Mouse (Mus musculus) lung, embryonic 15.5 days (tissue): ENCODE data around the gene Tmem219. TPM values are rescaled to one million over a fixed set of nuclear protein-coding genes. Genes with fewer than 3 reads are reported as not detected.

Experiments used
- ATAC-seq: fragments of 200-750 bp; cut with Nextera tagmentation; 2 replicates; pipeline ENCODE4 v1.8.0; 2017; ENCODE audit warnings: moderate number of reproducible peaks, borderline replicate concordance; ENCODE audit not compliant: low FRiP score, low TSS enrichment; ENCODE audit errors: extremely low read depth
- H3K27ac ChIP-seq: fragments of 300-500 bp; sonication (generic); 2 replicates; pipeline ENCODE4 v1.5.1; 2015; ENCODE audit warnings: moderate library complexity, mild to moderate bottlenecking, inconsistent platforms
- H3K27me3 ChIP-seq: fragments of 300-500 bp; sonication (generic); 2 replicates; pipeline ENCODE4 v1.6.1; 2015; ENCODE audit warnings: inconsistent platforms
- H3K36me3 ChIP-seq: fragments of 300-500 bp; sonication (generic); 2 replicates; pipeline ENCODE4 v1.6.1; 2015; ENCODE audit warnings: inconsistent platforms
- H3K4me1 ChIP-seq: fragments of 300-500 bp; sonication (generic); 2 replicates; pipeline ENCODE4 v1.6.1; 2015; ENCODE audit warnings: inconsistent platforms
- H3K4me2 ChIP-seq: fragments of 300-500 bp; sonication (generic); 2 replicates; pipeline ENCODE4 v1.6.1; 2015; ENCODE audit warnings: inconsistent platforms, mild to moderate bottlenecking, moderate library complexity
- H3K4me3 ChIP-seq: fragments of 300-500 bp; sonication (generic); 2 replicates; pipeline ENCODE4 v1.5.1; 2015; ENCODE audit warnings: mild to moderate bottlenecking, inconsistent platforms
- H3K9ac ChIP-seq: fragments of 300-500 bp; sonication (generic); 2 replicates; pipeline ENCODE4 v1.6.1; 2015; ENCODE audit warnings: inconsistent platforms
- H3K9me3 ChIP-seq: fragments of 300-500 bp; sonication (generic); 2 replicates; pipeline ENCODE4 v1.6.1; 2016; ENCODE audit warnings: inconsistent platforms
- WGBS: fragments of 180-500 bp; shearing (Covaris S2); methylation state at CpG from one replicate; pipeline ENCODE4 v1.1.7; 2015; 5-methylcytosine and 5-hydroxymethylcytosine counted together
- polyA plus RNA-seq: library from polyadenylated mRNA; unstranded; fragments of >200 nt; fragmentation: Nextera tagmentation; extraction: Ambion mirVana; gene quantifications from 2 replicates; pipeline ENCODE4 v1.2.1, GENCODE M21; 2015

Tmem219 gene
- polyA plus RNA-seq, 1 experiment from 2014 or later, result 31.6 TPM

- Histone ChIP-seq H3K27me3 (peaks cover 38% of the 10 kb centered on the region), H3K4me3 (peak within 1 kb of the TSS; percentile 37), H3K9ac (no peak within 1 kb of the TSS), H3K9me3 (no peaks in the 10 kb centered on the region), H3K27ac (no peak within 1 kb of the TSS), H3K4me1 (peaks cover 12% of the 10 kb centered on the region), H3K36me3 (no peaks in the 10 kb centered on the region), H3K4me2 (peak within 1 kb of the TSS; percentile 84)
- under 1% methylated on average over 42 of the region's 42 CpGs for WGBS
- peak; percentile 86 for ATAC-seq
Observed at GRCm38 (mm10) chr7:126949793-126950646, 27.3 kb upstream of the Tmem219 start, which contains the start of gene Sez6l2. Gene Sez6l2 (plus strand): TSS chr7:126950563.

GRCm38 (mm10) chr7:126949403-126949792, 26.7 kb upstream of the Tmem219 start, which contains the start of gene Asphd1:
Gene Asphd1 (minus strand): TSS chr7:126949582.
- Histone ChIP-seq H3K9ac (no peak within 1 kb of the TSS), H3K4me1 (peaks cover 12% of the 10 kb centered on the region), H3K4me2 (peak within 1 kb of the TSS; percentile 84), H3K27ac (no peak within 1 kb of the TSS), H3K9me3 (no peaks in the 10 kb centered on the region), H3K27me3 (peaks cover 38% of the 10 kb centered on the region), H3K36me3 (no peaks in the 10 kb centered on the region), H3K4me3 (peak within 1 kb of the TSS; percentile 37)
- 0 out of 2 replicates have a peak, but pooled peaks have one; percentile 2 for ATAC-seq
- WGBS, result under 1% methylated on average over 20 of the region's 21 CpGs

GRCm38 (mm10) chr7:126948626-126949025, 25.9 kb upstream of the Tmem219 start:
- no peak overlapping the region for H3K9ac ChIP-seq
- WGBS, result 71% methylated on average over 10 of the region's 10 CpGs
- no peak overlapping the region for H3K4me3 ChIP-seq
- peaks cover 12% of the 10 kb centered on the region for H3K4me1 ChIP-seq
- H3K4me2 ChIP-seq, result no peak overlapping the region
- ATAC-seq, result no peak
- H3K27ac ChIP-seq, result no peak overlapping the region
- no peaks in the 10 kb centered on the region for H3K36me3 ChIP-seq
- peaks cover 38% of the 10 kb centered on the region for H3K27me3 ChIP-seq
- no peaks in the 10 kb centered on the region for H3K9me3 ChIP-seq

GRCm38 (mm10) chr7:126946530-126946929, 23.8 kb upstream of the Tmem219 start:
- H3K27me3 ChIP-seq, result peaks cover 17% of the 10 kb centered on the region
- no peaks in the 10 kb centered on the region for H3K9me3 ChIP-seq
- no peak overlapping the region for H3K9ac ChIP-seq
- no peak for ATAC-seq
- H3K4me2 ChIP-seq, result no peak overlapping the region
- peaks cover 12% of the 10 kb centered on the region for H3K4me1 ChIP-seq
- H3K4me3 ChIP-seq, result no peak overlapping the region
- H3K27ac ChIP-seq, result no peak overlapping the region
- WGBS, result 42% methylated on average over 3 of the region's 3 CpGs
- peaks cover 3% of the 10 kb centered on the region; the same call in 1 of the 2 replicates for H3K36me3 ChIP-seq

- Histone ChIP-seq H3K9me3 (no peaks in the 10 kb centered on the region), H3K4me1 (no peaks in the 10 kb centered on the region), H3K27me3 (no peaks in the 10 kb centered on the region), H3K27ac (no peak overlapping the region), H3K9ac (no peak overlapping the region), H3K4me2 (no peak overlapping the region), H3K36me3 (peaks cover 8% of the 10 kb centered on the region), H3K4me3 (no peak overlapping the region)
- ATAC-seq, result no peak
- WGBS, result 69% methylated on average over 5 of the region's 5 CpGs
Observed at GRCm38 (mm10) chr7:126941801-126942200, 19.1 kb upstream of the Tmem219 start.

- ATAC-seq, result no peak
- no peak overlapping the region for H3K9ac ChIP-seq
- H3K36me3 ChIP-seq, result peaks cover 13% of the 10 kb centered on the region
- 52% methylated on average over 6 of the region's 6 CpGs for WGBS
- no peaks in the 10 kb centered on the region for H3K4me1 ChIP-seq
- H3K27me3 ChIP-seq, result no peaks in the 10 kb centered on the region
- no peak overlapping the region for H3K4me3 ChIP-seq
- no peaks in the 10 kb centered on the region for H3K9me3 ChIP-seq
- H3K27ac ChIP-seq, result no peak overlapping the region
- no peak overlapping the region for H3K4me2 ChIP-seq
Observed at GRCm38 (mm10) chr7:126941171-126941570, 18.5 kb upstream of the Tmem219 start.

- Histone ChIP-seq H3K4me1 (peaks cover 11% of the 10 kb centered on the region), H3K9me3 (no peaks in the 10 kb centered on the region), H3K27me3 (no peaks in the 10 kb centered on the region), H3K9ac (no peak overlapping the region), H3K4me3 (no peak overlapping the region), H3K27ac (no peak overlapping the region), H3K4me2 (no peak overlapping the region), H3K36me3 (peaks cover 15% of the 10 kb centered on the region)
- no peak for ATAC-seq
- 85% methylated on average over 2 of the region's 2 CpGs for WGBS
Observed at GRCm38 (mm10) chr7:126932652-126933051, 9.9 kb upstream of the Tmem219 start.

- H3K4me3 ChIP-seq, result peak overlapping the region; percentile 93
- peaks cover 6% of the 10 kb centered on the region; the same call in 1 of the 2 replicates for H3K36me3 ChIP-seq
- ATAC-seq, result peak; percentile 72
- H3K27ac ChIP-seq, result peak overlapping the region; percentile 70
- H3K4me2 ChIP-seq, result peak overlapping the region; percentile 94
- peaks cover 11% of the 10 kb centered on the region for H3K4me1 ChIP-seq
- H3K9ac ChIP-seq, result peak overlapping the region; percentile 90
- H3K9me3 ChIP-seq, result no peaks in the 10 kb centered on the region
- H3K27me3 ChIP-seq, result no peaks in the 10 kb centered on the region
- WGBS, result under 1% methylated on average over 27 of the region's 27 CpGs
Observed at GRCm38 (mm10) chr7:126929046-126929445, 6.3 kb upstream of the Tmem219 start.

GRCm38 (mm10) chr7:126928384-126929037, 5.8 kb upstream of the Tmem219 start, which contains the start of gene Kctd13:
Gene Kctd13 (plus strand): TSS chr7:126928879.
- peak within 1 kb of the TSS; percentile 70 for H3K27ac ChIP-seq
- H3K36me3 ChIP-seq, result peaks cover 6% of the 10 kb centered on the region; the same call in 1 of the 2 replicates
- 3% methylated on average over 55 of the region's 56 CpGs for WGBS
- H3K4me2 ChIP-seq, result peak within 1 kb of the TSS; percentile 94
- H3K9me3 ChIP-seq, result no peaks in the 10 kb centered on the region
- peak; percentile 98 for ATAC-seq
- peak within 1 kb of the TSS; percentile 90 for H3K9ac ChIP-seq
- H3K4me1 ChIP-seq, result peaks cover 11% of the 10 kb centered on the region
- peak within 1 kb of the TSS; percentile 93 for H3K4me3 ChIP-seq
- no peaks in the 10 kb centered on the region for H3K27me3 ChIP-seq

GRCm38 (mm10) chr7:126926299-126926698, 3.6 kb upstream of the Tmem219 start:
- Histone ChIP-seq H3K4me3 (no peak overlapping the region), H3K36me3 (peaks cover under 1% of the 10 kb centered on the region; the same call in 1 of the 2 replicates), H3K27me3 (no peaks in the 10 kb centered on the region), H3K9ac (no peak overlapping the region), H3K4me1 (peaks cover 11% of the 10 kb centered on the region), H3K9me3 (no peaks in the 10 kb centered on the region), H3K4me2 (no peak overlapping the region), H3K27ac (no peak overlapping the region)
- ATAC-seq, result no peak
- WGBS, result 18% methylated on average over 3 of the region's 3 CpGs

- Histone ChIP-seq H3K9ac (no peak overlapping the region), H3K36me3 (no peaks in the 10 kb centered on the region), H3K4me2 (no peak overlapping the region), H3K4me3 (no peak overlapping the region), H3K4me1 (no peaks in the 10 kb centered on the region), H3K27me3 (no peaks in the 10 kb centered on the region), H3K9me3 (no peaks in the 10 kb centered on the region), H3K27ac (no peak overlapping the region)
- no peak for ATAC-seq
- WGBS, result 72% methylated on average over 5 of the region's 5 CpGs
Observed at GRCm38 (mm10) chr7:126923999-126924398, 1.3 kb upstream of the Tmem219 start.

- Histone ChIP-seq H3K4me2 (no peak overlapping the region), H3K27me3 (no peaks in the 10 kb centered on the region)
- WGBS, result 74% methylated on average over 2 of the region's 2 CpGs
Observed at GRCm38 (mm10) chr7:126921563-126921962, 1.2 kb downstream of the Tmem219 start.

More at GRCm38 (mm10) chr7:126921563-126921962, 1.2 kb downstream of the Tmem219 start:
- H3K4me3 ChIP-seq, result no peak overlapping the region
- no peaks in the 10 kb centered on the region for H3K4me1 ChIP-seq
- no peak for ATAC-seq
- no peak overlapping the region for H3K27ac ChIP-seq
- H3K9ac ChIP-seq, result no peak overlapping the region
- no peaks in the 10 kb centered on the region for H3K36me3 ChIP-seq
- no peaks in the 10 kb centered on the region for H3K9me3 ChIP-seq
